9 mouse cellular contexts compared by ENCODE assay signal in genomic region chr9:118937515-118937914, GRCm38 (mm10). TPM values are rescaled to one million over a fixed set of nuclear protein-coding genes. Genes with fewer than 3 reads are reported as not detected.
DNase-seq lines count a peak whose midpoint lies in the region; ATAC-seq and TF ChIP-seq lines count a peak whose summit lies in the region.
"Had no signal": no experiment of that assay in that cellular context is flagged by ENCODE, and none has a peak within 500 bp of the region (broad histone marks: within the 10 kb centered on the region; RNA-seq: fewer than 3 reads in every experiment).

No protein-coding gene starts in this region.

- H3K4me2 ChIP-seq in liver, embryonic 11.5 days: no peak overlapping the region

- H3K9ac ChIP-seq in liver, adult 2 months (ENCODE audit: low read depth, low read length): no peak overlapping the region
- H3K9ac ChIP-seq in liver, embryonic 11.5 days (ENCODE audit: low read depth, low read length): no peak overlapping the region
- H3K9ac ChIP-seq: liver, postnatal 0 days had no signal

- intact Hi-C loops in heart, postnatal 36 days (cut with DNase I): no loop called here

- WGBS in liver, adult 2 months: 35% methylated on average over 3 of the region's 3 CpGs
- 55% methylated on average over 3 of the region's 3 CpGs for WGBS in liver, embryonic 11.5 days

- peak; percentile 42 for DNase-seq in liver, adult 2 months (ENCODE audit: extremely low read depth, low read depth, low spot score)
- DNase-seq in liver, embryonic 11.5 days (ENCODE audit: low spot score): no peak
- DNase-seq in heart, adult 11 months: peak; percentile 98
- DNase-seq in heart, postnatal 36 days: peak; percentile 60 to 65
- DNase-seq in retina, postnatal 1 day: peak; percentile 63
- DNase-seq in right cerebral cortex, adult 18-20 months: no peak
- DNase-seq in ovary, adult 18-20 months (ENCODE audit: low spot score): no peak
- DNase-seq: liver, postnatal 0 days had no signal

- no peak overlapping the region for H3K4me3 ChIP-seq in liver, adult 2 months (ENCODE audit: insufficient read depth, low read depth, low read length)
- no peak overlapping the region for H3K4me3 ChIP-seq in liver, embryonic 11.5 days (ENCODE audit: low read depth, low read length)

- no peak for TF ChIP-seq POLR2A in liver, adult 2 months (IDR thresholded peaks at IDR 0.05; ENCODE audit: extremely low read depth, insufficient read depth, low read length)

- no peaks in the 10 kb centered on the region; the same call in 1 of the 2 replicates for H3K79me2 ChIP-seq in liver, adult 2 months (ENCODE audit: control insufficient read depth, insufficient read depth, low read length)

- H3K27ac ChIP-seq in liver, adult 2 months (replicated peaks; ENCODE audit: insufficient read depth, low read depth, low read length): no peak overlapping the region
- H3K27ac ChIP-seq in liver, embryonic 11.5 days (ENCODE audit: low read depth, low read length): no peak overlapping the region

- TF ChIP-seq CTCF in liver, adult 2 months (IDR thresholded peaks at IDR 0.05; ENCODE audit: low read depth, low read length): no peak

- ATAC-seq in liver, embryonic 11.5 days (replicated peaks; ENCODE audit: low FRiP score): no peak
- no peak for ATAC-seq in erythroblast, adult 5-6 weeks (replicated peaks; ENCODE audit: low FRiP score, poor library complexity, severe bottlenecking)
- ATAC-seq: liver, postnatal 0 days had no signal

- H3K4me1 ChIP-seq in liver, adult 2 months (ENCODE audit: control insufficient read depth, insufficient read depth, low read length): peaks cover 13% of the 10 kb centered on the region; the same call in 1 of the 2 replicates
- peaks cover 5% of the 10 kb centered on the region; the same call in 1 of the 2 replicates for H3K4me1 ChIP-seq in liver, embryonic 11.5 days (replicated peaks; ENCODE audit: control insufficient read depth, insufficient read depth, low read length)

- no peaks in the 10 kb centered on the region for H3K27me3 ChIP-seq in liver, adult 2 months (ENCODE audit: control insufficient read depth, insufficient read depth, low read length)
- no peaks in the 10 kb centered on the region for H3K27me3 ChIP-seq in liver, embryonic 11.5 days (replicated peaks; ENCODE audit: control insufficient read depth, insufficient read depth, low read length)

- no peaks in the 10 kb centered on the region for H3K36me3 ChIP-seq in liver, adult 2 months (ENCODE audit: control insufficient read depth, insufficient read depth, low read length)
- H3K36me3 ChIP-seq in liver, embryonic 11.5 days (ENCODE audit: control insufficient read depth, insufficient read depth, low read length): no peaks in the 10 kb centered on the region

- no peaks in the 10 kb centered on the region for H3K9me3 ChIP-seq in liver, embryonic 11.5 days (ENCODE audit: control insufficient read depth, low read length)

RNA-seq across cellular contexts. Expression of gene Ctdspl, which starts 11.3 kb away (rescaled TPM):
- total RNA-seq in liver, adult 2 months (2014; rRNA removed): 2.5 and 4.0 TPM in 2 replicates
- polyA plus RNA-seq in liver, adult 2 months (2012; rRNA removed): 2.8 and 3.5 TPM in 2 replicates
- 8.2 and 8.4 TPM in 2 replicates for polyA plus RNA-seq in liver, embryonic 11.5 days (2014; fragmentation: Nextera tagmentation; extraction: Ambion mirVana)
- 10 to 100 TPM; 11.2 to 11.3 TPM for total RNA-seq in heart, postnatal 36 days (2021)
- 4.0 and 5.2 TPM in 2 replicates for total RNA-seq in erythroblast, adult 5-6 weeks (2015; ENCODE audit: low replicate concordance)
- total RNA-seq in erythroblast, adult 5-6 weeks (2017; ENCODE audit: low replicate concordance): 2.1 and 2.5 TPM in 2 replicates

Comparison
In these comparisons a context has a peak if more than half of its experiments do, and no peak if none do; other contexts are left out.
1. DNase-seq: peak in liver, adult 2 months (single experiment), heart, adult 11 months (single experiment), heart, postnatal 36 days (2 of 2) and retina, postnatal 1 day (single experiment); none in liver, embryonic 11.5 days (single experiment), right cerebral cortex, adult 18-20 months (single experiment) and ovary, adult 18-20 months (single experiment).